Mouse (Mus musculus): ENCODE measurements around the gene Sntb2.
A peak's percentile ranks its signal among the peaks of the same experiment; 100 is the strongest.
"Not testable (repeated sequence)": the region's sequence is repeated elsewhere in the genome, so short reads cannot be mapped to it uniquely, and the experiment has no call there.

The Sntb2 gene

DNA sequence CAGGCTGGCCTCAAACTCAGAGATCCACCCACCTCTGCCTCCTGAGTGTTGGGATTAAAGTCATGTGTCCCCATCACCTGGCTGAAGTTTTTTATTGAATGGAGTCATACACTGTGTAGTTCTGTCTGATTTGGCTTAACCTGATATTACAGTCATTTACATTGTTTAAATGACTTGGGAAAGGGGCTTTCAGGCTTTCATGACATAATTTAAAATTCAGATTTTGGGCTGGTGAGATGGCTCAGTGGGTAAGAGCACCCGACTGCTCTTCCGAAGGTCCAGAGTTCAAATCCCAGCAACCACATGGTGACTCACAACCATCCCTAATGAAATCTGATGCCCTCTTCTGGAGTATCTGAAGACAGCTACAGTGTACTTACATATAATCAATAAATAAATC is 98.1 kb downstream of the Sntb2 start:
- DNase-seq (ENCODE audit: low read depth) = not testable (repeated sequence)

DNA sequence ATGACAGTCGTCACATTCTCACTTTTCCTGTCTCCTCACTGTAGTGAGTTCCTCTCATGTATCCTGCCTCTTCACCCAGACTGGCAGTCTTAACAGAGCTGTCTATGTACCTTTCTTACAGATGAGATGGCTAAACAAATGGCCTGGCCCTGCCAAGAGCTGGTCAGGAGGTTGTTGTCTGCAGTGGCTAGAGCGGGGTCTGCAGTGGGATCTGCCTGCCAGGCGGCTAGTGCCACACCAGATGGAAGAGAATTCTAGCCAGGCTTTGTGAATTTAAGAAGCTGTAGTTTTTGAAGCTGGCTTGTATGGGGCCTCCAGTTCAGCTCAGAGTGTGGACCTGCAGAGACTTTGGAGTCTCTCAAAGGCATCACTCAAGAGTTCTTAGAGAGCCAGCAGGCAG is 100.1 kb downstream of the Sntb2 start:
- no peak for DNase-seq (ENCODE audit: low read depth)

- no peak for DNase-seq (ENCODE audit: low read depth)
Measured at GRCm38 (mm10) chr8:107036626-107037025, 101.1 kb downstream of the Sntb2 start.

DNA sequence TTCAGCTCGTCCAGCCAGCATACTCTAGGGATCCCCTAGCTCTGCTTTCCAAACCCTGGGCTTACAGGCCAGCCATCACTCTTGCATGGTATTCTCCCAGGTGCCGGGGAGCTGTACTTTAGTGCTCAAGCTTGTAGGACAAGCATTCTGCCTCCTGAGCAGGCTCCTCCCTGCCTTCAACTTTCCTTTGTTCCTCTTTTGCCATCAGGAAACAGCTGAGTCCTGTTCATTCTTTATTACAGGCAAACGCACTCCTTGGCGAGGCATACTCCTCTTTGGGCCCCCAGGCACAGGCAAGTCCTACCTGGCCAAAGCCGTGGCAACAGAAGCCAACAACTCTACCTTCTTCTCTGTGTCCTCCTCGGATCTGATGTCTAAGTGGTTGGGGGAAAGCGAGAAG is 105.1 kb downstream of the Sntb2 start:
- DNase-seq (ENCODE audit: low read depth) = no peak

DNA sequence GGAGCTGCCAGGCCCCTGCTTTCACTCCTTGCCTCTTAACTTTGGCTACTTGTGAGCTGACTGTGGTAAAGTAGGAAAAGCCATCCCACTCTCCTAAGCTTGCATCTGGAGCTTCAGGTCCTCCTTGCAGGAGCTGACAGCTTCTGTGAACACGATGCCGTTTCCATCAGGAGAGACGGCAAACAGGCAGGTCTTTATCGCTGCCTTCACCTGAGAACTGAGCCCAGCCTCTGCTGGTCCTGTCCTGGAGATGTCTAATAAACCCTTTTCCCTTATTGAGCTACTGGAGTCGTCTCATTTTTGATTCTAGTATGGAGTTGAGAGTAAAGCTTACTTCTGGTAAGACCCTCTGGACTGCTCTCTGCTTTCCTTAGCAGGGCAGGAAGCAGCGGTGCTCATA is 109.9 kb downstream of the Sntb2 start:
- no peak for DNase-seq (ENCODE audit: low read depth)

DNA sequence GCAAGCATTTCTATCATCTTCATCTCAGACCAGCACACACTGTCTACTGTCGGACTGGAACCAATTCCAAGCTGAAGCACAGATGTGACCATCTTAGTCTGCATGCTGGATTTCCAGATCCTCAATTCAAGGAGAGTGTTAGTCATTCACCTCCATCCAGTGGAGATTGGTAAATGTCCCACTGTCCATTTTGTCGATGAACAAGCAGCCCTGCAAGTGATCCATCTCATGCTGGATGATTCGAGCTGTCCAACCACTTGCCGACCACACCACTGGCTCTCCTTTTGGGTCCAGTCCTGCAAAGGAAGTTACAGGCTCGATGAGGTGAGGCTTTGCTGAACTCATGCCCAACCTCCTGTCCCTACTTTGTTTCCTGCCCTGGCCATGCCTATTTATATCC is 111.4 kb downstream of the Sntb2 start:
- no peak for DNase-seq (ENCODE audit: low read depth)

- peak; percentile 64 for DNase-seq (ENCODE audit: low read depth)
Measured at GRCm38 (mm10) chr8:107048061-107048941, 112.8 kb downstream of the Sntb2 start, which contains the start of gene Pdf. Gene Pdf, minus strand, starts transcription at chr8:107048614.

DNA sequence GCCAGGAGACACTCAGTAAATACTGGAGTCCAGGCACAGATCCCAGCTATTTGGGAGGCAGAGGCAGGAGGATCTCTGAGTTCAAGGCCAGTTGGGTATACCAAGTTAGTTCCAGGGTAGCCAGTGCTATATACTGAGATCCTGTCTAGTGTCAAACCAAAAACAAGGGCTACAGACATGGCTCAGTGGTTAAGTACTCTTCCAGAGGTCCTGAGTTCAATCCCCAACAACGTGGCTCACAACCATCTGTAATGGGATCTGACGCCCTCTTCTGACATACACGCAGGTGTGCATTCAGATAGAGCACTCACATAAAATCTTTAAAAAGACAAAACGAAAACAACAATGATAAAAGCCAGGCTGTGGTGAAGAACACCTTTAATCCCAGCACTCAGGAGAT is 113.9 kb downstream of the Sntb2 start:
- DNase-seq (ENCODE audit: low read depth) = no peak

- no peak for DNase-seq (ENCODE audit: low read depth)
Measured at GRCm38 (mm10) chr8:107052046-107052445, 116.5 kb downstream of the Sntb2 start.

GRCm38 (mm10) chr8:107056076-107056972 is 120.8 kb downstream of the Sntb2 start, which contains the start of the genes Cog8 and Nip7:
Gene Cog8, minus strand, starts transcription at chr8:107056689.
Gene Nip7, plus strand, starts transcription at chr8:107056877.
- peak; percentile 95 for DNase-seq (ENCODE audit: low read depth)

DNA sequence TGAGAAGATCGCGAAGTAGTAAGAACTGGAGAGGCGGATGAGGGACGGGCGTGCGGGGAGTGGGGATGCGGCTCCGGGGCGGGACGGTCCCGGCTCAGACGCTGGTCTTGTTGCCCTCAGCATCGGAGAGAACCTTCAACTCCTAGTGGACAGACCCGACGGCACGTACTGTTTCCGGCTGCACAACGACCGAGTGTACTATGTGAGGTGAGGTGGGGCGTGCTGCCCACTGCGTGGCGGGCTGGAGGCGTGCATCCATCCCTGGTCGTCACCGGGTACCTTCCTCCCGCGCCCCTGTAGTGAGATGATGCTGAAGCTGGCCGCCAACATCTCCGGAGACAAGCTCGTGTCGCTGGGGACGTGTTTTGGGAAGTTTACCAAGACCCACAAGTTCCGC is 121.4 kb downstream of the Sntb2 start:
- DNase-seq (ENCODE audit: low read depth) = peak; percentile 13

GRCm38 (mm10) chr8:107062613-107063012 is 127.1 kb downstream of the Sntb2 start:
- DNase-seq (ENCODE audit: low read depth) = no peak

GRCm38 (mm10) chr8:107065511-107066496 is 130.3 kb downstream of the Sntb2 start, which contains the start of gene Tmed6:
Gene Tmed6, minus strand, starts transcription at chr8:107065644.
- peak; percentile 63 for DNase-seq (ENCODE audit: low read depth)
